Mouse (Mus musculus) brain, embryonic 14.5 days (tissue): ENCODE data around the gene Zfp148. TPM values are rescaled to one million over a fixed set of nuclear protein-coding genes. Genes with fewer than 3 reads are reported as not detected.
"Not testable (repeated sequence)": the region's sequence is repeated elsewhere in the genome, so short reads cannot be mapped to it uniquely, and the experiment has no call there.

Experiments used
- DNase-seq: peaks from one replicate; pipeline ENCODE4 v3.0.0-alpha.2; 2011; ENCODE audit warnings: low read depth
- CTCF ChIP-seq: fragments of 200-500 bp; IDR thresholded peaks from 2 replicates; pipeline ENCODE4 v1.5.1; 2012; ENCODE audit warnings: inconsistent platforms, mild to moderate bottlenecking, moderate library complexity, borderline replicate concordance; ENCODE audit not compliant: insufficient read depth, insufficient read length; ENCODE audit errors: extremely low read depth
- POLR2A ChIP-seq: fragments of 200-500 bp; IDR thresholded peaks from 2 replicates; pipeline ENCODE4 v1.6.1; 2012; ENCODE audit warnings: mild to moderate bottlenecking, inconsistent platforms, borderline replicate concordance; ENCODE audit not compliant: poor library complexity, insufficient read depth, insufficient read length, severe bottlenecking; ENCODE audit errors: extremely low read depth
- polyA plus RNA-seq: library from polyadenylated mRNA; depleted of rRNA; stranded (reverse); fragments of >200 nt; gene quantifications from 2 replicates; pipeline ENCODE4 v1.2.3, GENCODE M21; 2012

Gene Zfp148
- polyA plus RNA-seq, 1 experiment, result 30.8 TPM

DNA sequence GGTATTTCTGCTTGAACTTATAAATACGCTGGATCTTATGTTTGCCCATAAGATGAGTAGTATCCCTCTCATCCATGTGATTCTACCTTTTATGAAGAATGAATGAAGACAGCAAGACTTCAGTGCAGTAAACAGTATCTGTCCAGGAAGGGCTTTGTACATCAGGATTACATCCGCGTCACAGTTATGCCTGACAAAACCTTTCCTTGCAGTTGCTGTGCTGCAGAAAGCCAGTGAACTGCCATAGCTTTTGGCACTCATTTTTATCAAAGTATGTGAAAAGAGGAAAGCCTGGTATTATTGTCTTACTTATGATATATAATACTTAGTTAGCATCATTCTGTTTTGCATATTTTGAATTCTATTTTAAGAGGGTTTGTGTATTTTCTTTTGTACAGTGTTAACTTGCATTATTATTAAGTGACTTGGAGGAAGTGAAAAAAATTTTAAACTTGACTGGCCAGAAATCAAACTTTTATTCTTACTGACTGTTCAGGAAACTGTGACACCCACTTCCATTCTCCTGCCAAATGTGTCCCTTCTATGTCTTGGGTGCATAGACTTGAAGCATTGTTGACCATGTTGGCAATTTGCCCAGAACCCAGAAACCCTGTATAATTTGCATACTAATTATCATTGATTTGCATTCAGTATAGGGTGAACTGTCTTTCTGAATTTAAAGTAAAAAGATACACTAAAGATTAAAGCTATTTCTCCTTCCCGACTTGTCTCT is 84.0 kb downstream of the Zfp148 start:
- TF ChIP-seq POLR2A (no peak), CTCF (no peak)
- DNase-seq, result peak; percentile 95

DNA sequence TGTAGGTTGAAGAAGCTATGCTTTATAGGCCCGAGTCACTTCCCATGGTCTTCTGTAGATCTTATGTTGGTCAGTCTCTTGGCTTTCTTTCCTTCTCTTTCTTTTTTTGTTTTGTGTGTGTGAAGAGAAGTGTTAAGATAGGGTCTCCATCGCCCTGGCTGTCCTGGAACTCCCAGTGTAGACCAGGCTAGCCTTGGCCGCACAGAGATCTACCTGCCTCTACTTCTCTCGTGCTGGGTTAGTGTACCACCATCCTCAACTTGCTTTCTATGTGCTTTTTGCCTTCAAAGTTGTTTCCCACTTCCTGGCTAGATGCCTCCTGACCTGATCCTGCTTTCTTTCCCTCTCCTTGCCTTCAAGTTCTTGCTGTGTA is 84.6 kb downstream of the Zfp148 start:
- no peak for DNase-seq
- TF ChIP-seq CTCF, result no peak
- TF ChIP-seq POLR2A, result no peak

DNA sequence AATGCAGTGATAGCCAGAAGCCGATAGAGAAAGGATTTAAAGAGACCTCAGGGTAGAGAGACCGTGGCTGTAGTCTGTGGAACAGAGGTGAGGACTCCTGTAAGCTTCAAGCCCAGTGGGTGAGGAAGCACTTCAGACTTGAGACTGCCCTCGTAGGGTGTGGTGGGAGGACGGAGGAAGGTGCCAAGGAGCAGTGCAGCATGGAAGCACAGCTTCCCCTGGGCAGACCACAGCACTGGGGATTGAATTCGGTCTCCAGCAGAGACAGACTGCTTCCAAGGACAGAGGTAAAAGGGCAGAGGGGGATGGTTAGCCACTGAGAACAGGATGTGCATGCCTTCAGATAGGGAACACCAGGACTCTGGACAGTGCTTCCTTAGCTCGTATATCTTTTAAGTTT is 86.8 kb downstream of the Zfp148 start:
- no peak for DNase-seq
- no peak for TF ChIP-seq POLR2A
- TF ChIP-seq CTCF, result no peak

DNA sequence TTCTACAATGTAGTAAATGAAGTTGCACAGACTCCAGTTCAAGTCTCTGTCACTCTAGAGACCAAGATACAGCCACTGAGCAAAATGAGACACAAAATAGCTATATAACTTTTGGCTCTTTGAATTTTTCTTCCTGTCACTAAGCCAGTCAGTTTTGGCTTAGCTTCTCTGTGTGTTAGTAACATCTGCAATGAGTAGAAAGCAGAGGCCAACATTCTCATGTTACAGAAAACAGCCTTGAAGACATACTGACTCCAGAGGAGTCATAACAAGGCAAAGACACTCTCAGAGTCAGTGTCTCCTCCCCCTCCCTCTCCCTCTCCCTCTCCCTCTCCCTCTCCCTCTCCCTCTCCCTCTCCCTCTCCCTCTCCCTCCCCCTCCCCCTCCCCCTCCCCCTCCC is 89.3 kb downstream of the Zfp148 start:
- TF ChIP-seq POLR2A (no peak), CTCF (no peak)
- no peak for DNase-seq

DNA sequence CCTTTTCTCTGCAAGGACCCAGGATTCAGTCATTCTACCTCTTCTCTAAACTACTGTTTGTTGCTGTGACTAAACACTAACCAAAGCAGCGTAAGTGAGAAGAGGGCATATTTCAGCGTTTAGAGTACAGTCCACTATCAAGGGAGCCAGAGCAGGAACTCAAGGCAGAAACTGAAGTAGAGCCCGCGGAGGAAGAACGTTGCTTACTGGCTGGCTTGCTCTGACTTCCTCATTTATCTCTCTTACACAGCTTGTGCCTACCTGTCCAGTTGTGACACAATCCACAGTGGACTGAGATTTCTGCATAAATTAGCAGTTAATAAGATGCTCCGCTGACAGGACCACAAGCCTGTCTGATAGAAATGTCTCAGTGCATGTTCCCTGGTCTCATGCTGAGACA is 93.7 kb downstream of the Zfp148 start:
- no peak for DNase-seq
- TF ChIP-seq POLR2A (no peak), CTCF (no peak)

DNA sequence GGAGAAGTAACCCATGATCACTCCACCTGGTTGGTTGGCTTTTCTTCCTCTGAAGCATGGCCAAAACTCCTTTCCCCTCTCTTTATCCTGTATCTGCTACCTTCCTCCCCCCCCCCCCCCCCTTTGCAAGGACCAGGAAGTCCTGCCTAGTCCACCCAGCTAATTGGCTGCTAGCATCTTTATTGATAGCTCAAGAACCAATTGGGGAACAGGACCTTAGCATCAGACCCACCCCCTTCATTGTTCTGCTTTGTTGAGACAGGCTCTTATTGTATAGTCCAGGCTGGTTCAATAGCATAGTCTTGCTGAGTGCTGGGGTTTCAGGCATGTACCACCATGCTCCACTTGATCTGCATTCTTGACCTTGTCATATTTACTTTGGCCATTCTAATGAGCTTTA is 99.3 kb downstream of the Zfp148 start:
- DNase-seq, result no peak
- TF ChIP-seq CTCF, result no peak
- TF ChIP-seq POLR2A, result no peak

DNA sequence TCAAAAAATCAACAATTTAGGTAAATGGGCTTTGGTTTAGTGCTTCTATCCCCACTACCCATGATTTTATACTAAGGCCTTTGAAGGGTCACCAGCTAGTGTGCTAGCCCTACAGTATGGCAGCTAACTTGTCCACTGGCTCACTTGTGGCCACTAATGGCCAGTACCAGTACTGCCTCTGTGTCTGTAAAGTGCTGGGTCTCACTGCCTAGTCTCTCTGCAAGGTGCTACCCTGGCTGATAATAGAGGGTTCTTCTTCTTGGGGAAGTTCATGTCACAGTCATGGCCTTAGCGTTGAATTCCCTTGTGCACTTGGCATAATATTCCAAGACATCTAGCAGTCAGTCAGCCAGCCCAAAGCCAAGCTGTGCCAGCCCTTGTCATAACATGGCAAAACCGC is 100.5 kb downstream of the Zfp148 start:
- DNase-seq, result no peak

DNA sequence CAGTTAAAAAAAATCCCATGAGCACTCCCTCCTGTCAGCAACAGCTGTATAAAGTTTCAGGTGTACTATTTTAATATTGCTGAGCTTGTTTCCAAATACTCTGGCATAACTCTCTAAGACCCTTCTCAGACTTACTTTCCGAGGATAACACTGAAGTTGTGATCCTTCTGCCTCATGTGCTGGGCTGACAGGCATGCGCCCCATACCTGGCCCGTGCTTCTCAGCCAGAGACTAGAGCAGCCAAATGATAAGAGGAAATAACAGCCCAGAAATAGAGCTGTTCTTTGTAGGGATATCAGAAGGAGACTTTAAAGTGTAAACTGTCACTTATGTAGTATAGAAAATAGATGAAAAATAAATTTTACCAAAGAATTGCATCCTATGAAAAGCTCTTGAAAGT is 101.7 kb downstream of the Zfp148 start:
- TF ChIP-seq CTCF (no peak), POLR2A (no peak)
- no peak for DNase-seq

More for the DNA sequence above, 100.5 kb downstream of the Zfp148 start:
- TF ChIP-seq POLR2A (no peak), CTCF (peak; percentile 52; the same call in 1 of the 2 replicates)

DNA sequence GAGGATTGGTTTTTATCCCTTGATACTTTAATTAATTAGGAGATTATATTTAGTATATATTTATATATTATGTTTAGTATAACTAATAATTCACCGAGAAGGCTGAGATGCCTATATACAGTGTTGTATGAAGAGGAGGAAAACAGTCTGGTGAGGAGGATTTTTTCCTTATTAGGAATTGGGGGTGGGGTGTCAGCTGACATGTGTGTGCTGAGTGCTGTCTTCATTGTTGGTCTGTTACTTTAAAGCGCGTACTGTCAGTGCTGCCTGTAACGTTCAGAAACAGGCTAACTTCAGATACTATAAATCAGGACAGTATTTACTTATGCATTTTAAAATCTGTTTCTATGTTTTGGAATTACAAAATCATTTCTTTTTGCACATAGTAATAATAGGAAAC is 107.1 kb downstream of the Zfp148 start:
- no peak for TF ChIP-seq CTCF
- TF ChIP-seq POLR2A, result no peak
- DNase-seq, result peak; percentile 53

DNA sequence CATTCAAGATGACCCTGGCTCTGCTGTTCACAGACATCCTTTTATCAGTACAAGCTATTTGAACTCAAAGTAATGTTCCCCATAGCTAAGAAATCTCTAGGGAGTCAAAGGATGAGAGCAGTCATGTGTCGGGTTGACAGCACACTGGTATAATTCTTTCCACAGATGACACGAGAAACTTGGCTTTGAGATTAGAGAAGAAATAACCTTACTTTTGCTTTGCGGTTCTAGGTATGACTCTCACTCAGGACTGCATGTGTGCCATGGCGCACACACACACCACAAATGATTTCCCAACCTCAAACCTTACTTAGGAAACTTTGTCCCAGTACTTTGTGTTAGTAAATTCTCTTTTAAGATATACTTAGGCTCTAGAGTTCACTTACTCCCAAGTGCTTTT is 113.7 kb downstream of the Zfp148 start:
- no peak for TF ChIP-seq CTCF
- TF ChIP-seq POLR2A, result no peak
- no peak for DNase-seq

DNA sequence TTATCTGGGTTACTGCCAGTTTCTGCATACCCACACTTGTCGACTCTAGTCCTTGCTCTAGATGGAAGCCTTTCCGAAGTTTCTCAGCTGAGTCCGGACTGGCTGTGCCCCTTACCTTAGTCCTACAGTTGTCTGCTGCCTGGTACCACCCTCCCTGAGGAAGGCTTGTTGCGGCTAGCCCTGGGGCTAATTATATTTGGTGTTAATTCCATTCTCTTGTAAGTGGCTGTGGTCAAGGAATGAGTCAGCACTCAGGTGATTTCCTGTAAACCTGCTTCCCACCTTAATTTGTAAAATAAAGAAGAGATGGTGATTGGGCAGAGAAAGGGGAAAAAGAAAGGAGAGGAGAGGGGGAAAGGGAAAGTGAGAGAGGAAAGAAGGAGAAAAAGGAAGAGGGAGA is 127.4 kb downstream of the Zfp148 start:
- no peak for DNase-seq
- TF ChIP-seq CTCF, result no peak
- no peak for TF ChIP-seq POLR2A

DNA sequence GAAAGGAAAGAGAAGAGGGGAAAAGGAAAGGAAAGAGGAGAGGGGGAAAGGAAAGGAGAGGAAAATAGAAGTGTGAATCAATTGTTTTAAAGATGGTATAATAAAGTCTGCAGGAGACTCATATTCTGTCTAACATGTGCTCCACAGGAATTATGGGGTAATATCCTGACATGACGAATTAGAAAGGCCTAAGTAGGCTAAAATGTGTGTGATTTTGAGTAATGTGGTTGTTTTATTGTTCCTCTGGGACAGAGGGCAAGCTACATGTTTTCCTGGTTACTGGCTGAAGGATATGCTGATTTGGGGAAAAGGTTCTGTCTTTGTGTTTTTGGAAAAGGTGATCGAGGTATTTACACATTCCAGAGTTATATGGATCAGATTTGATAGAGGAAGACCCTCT is 128.6 kb downstream of the Zfp148 start:
- DNase-seq, result not testable (repeated sequence)

DNA sequence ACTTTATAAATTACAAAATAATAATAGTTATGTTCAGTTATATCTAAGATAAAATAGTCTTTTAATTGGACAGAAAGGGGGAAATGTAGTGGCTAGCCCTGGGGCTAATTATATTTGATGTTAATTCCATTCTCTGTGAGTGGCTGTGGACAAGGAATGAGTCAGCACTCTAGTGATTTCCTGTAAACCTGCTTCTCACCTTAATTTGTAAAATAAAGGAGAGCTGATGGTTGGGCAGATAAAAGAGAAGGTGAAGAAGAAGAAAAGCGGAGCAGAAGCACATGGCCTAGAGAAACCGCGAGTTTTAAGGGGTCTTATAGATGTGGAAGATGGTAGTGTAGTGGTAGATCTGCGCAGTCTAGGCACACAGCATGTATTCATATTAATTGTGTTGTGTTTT is 130.2 kb downstream of the Zfp148 start:
- DNase-seq, result not testable (repeated sequence)

DNA sequence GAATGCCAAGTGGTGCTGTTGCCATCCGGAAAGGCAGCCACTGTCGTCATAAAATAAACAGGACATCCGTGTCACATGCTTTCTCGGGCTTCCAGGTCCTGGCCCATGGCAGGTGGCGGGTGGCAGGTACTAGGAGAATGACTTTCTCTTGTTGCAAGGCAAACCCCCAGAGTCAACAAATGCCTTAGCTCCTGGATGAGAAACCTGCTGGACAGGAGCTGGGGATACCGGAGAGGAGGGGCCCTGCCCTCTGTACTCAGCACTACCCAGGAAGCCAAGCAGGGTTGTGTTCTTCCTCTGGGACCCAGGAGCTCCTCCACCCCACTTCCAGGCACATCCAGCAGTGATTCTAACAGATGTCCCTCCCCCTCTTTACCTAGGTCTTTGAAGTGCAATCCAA is 131.9 kb downstream of the Zfp148 start:
- no peak for DNase-seq
- no peak for TF ChIP-seq POLR2A
